Comparison of ENCODE assay signal across 9 mouse cellular contexts in genomic region chr12:112617184-112617583, GRCm38 (mm10). TPM values are rescaled to one million over a fixed set of nuclear protein-coding genes. Genes with fewer than 3 reads are reported as not detected.
A peak's percentile ranks its signal among the peaks of the same experiment; 100 is the strongest.
DNase-seq lines count a peak whose midpoint lies in the region; ATAC-seq and TF ChIP-seq lines count a peak whose summit lies in the region.
"Had no signal": no experiment of that assay in that cellular context is flagged by ENCODE, and none has a peak within 500 bp of the region (broad histone marks: within the 10 kb centered on the region; RNA-seq: fewer than 3 reads in every experiment).

No protein-coding gene starts in this region.

- DNase-seq in spleen, adult 18-20 months = peak; percentile 40 to 41
- DNase-seq in spleen, postnatal 14 days (ENCODE audit: low spot score in 2 of 2) = no peak
- DNase-seq in thymus, postnatal 36 days = peak; percentile 34 to 35
- no peak for DNase-seq in cerebellum, adult 2 months
- DNase-seq in hindbrain, embryonic 10.5 days (ENCODE audit: low spot score) = no peak

- no peak overlapping the region for H3K4me3 ChIP-seq in liver, embryonic 16.5 days (ENCODE audit: low read depth, low read length)
- no peak overlapping the region for H3K4me3 ChIP-seq in hindbrain, embryonic 13.5 days
- H3K4me3 ChIP-seq in cerebellum, adult 2 months (replicated peaks; ENCODE audit: insufficient read depth, low read depth, low read length) = no peak overlapping the region
- no peak overlapping the region for H3K4me3 ChIP-seq in hindbrain, embryonic 10.5 days

- peak overlapping the region; percentile 50 for H3K27ac ChIP-seq in liver, embryonic 16.5 days (ENCODE audit: low read length)
- H3K27ac ChIP-seq in hindbrain, embryonic 13.5 days = no peak overlapping the region
- H3K27ac ChIP-seq in cerebellum, adult 2 months (ENCODE audit: insufficient read depth, low read length) = no peak overlapping the region
- no peak overlapping the region for H3K27ac ChIP-seq in hindbrain, embryonic 10.5 days
- H3K27ac ChIP-seq: liver, embryonic 14.5 days had no signal

- H3K9ac ChIP-seq in liver, embryonic 16.5 days (ENCODE audit: low read depth, low read length) = no peak overlapping the region
- no peak overlapping the region for H3K9ac ChIP-seq in hindbrain, embryonic 13.5 days
- H3K9ac ChIP-seq: liver, embryonic 14.5 days had no signal

- TF ChIP-seq CTCF in cerebellum, adult 2 months (IDR thresholded peaks at IDR 0.05; ENCODE audit: borderline replicate concordance, insufficient read depth, low read depth, low read length) = no peak

- WGBS in liver, embryonic 16.5 days (ENCODE audit: insufficient replicate concordance) = 38% methylated on average over 11 of the region's 11 CpGs
- WGBS in hindbrain, embryonic 13.5 days = 85% methylated on average over 11 of the region's 11 CpGs
- WGBS in cerebellum, adult 2 months = 79% methylated on average over 11 of the region's 11 CpGs
- 89% methylated on average over 11 of the region's 11 CpGs for WGBS in hindbrain, embryonic 10.5 days

- H3K27me3 ChIP-seq in liver, embryonic 16.5 days (ENCODE audit: control insufficient read depth, insufficient read depth, low read depth, low read length) = peaks cover 16% of the 10 kb centered on the region
- peaks cover 40% of the 10 kb centered on the region for H3K27me3 ChIP-seq in hindbrain, embryonic 13.5 days
- H3K27me3 ChIP-seq in cerebellum, adult 2 months (ENCODE audit: control insufficient read depth, insufficient read depth, low read length) = no peaks in the 10 kb centered on the region
- H3K27me3 ChIP-seq in hindbrain, embryonic 10.5 days (ENCODE audit: insufficient read depth, poor library complexity, severe bottlenecking) = peaks cover 42% of the 10 kb centered on the region

- no peak overlapping the region for H3K4me2 ChIP-seq in liver, embryonic 16.5 days (ENCODE audit: low read depth, low read length)
- no peak overlapping the region for H3K4me2 ChIP-seq in hindbrain, embryonic 13.5 days

- TF ChIP-seq POLR2A in cerebellum, adult 2 months (IDR thresholded peaks at IDR 0.05; ENCODE audit: borderline replicate concordance, insufficient read depth, low read length) = no peak

- peak; percentile 47 for ATAC-seq in granulocyte monocyte progenitor cell, adult 5-6 weeks (replicated peaks; ENCODE audit: poor library complexity, severe bottlenecking)
- peak; percentile 9; the same call in 1 of the 2 replicates for ATAC-seq in liver, embryonic 16.5 days (ENCODE audit: low read depth)
- ATAC-seq in hindbrain, embryonic 13.5 days (ENCODE audit: low FRiP score) = no peak

- H3K4me1 ChIP-seq in liver, embryonic 16.5 days (ENCODE audit: control insufficient read depth, low read depth, low read length) = peaks cover 11% of the 10 kb centered on the region
- peaks cover 21% of the 10 kb centered on the region for H3K4me1 ChIP-seq in hindbrain, embryonic 13.5 days (replicated peaks)
- H3K4me1 ChIP-seq in cerebellum, adult 2 months (ENCODE audit: control insufficient read depth, insufficient read depth, low read length) = 0 out of 2 replicates have a peak, but pooled peaks cover 10% of the 10 kb centered on the region
- peaks cover 46% of the 10 kb centered on the region for H3K4me1 ChIP-seq in hindbrain, embryonic 10.5 days (replicated peaks)

- no peaks in the 10 kb centered on the region for H3K36me3 ChIP-seq in liver, embryonic 16.5 days (ENCODE audit: control insufficient read depth, insufficient read depth)
- no peaks in the 10 kb centered on the region for H3K36me3 ChIP-seq in hindbrain, embryonic 13.5 days
- H3K36me3 ChIP-seq in hindbrain, embryonic 10.5 days = no peaks in the 10 kb centered on the region

- no peaks in the 10 kb centered on the region for H3K9me3 ChIP-seq in liver, embryonic 16.5 days (replicated peaks; ENCODE audit: control insufficient read depth, low read length)
- no peaks in the 10 kb centered on the region; the same call in 1 of the 2 replicates for H3K9me3 ChIP-seq in hindbrain, embryonic 13.5 days
- no peaks in the 10 kb centered on the region for H3K9me3 ChIP-seq in hindbrain, embryonic 10.5 days

RNA-seq across cellular contexts. Expression of gene Adssl1, which starts 2.7 kb away (rescaled TPM):
- 128 and 139 TPM in 2 replicates for total RNA-seq in granulocyte monocyte progenitor cell, adult 5-6 weeks (2014; fragmentation: Nextera tagmentation)
- 109 and 122 TPM in 2 replicates for total RNA-seq in granulocyte monocyte progenitor cell, adult 5-6 weeks (2017)
- polyA plus RNA-seq in liver, embryonic 16.5 days (2015; fragmentation: Nextera tagmentation; extraction: Ambion mirVana) = 12.4 and 14.0 TPM in 2 replicates
- 3.1 and 3.2 TPM in 2 replicates for polyA plus RNA-seq in hindbrain, embryonic 13.5 days (2015; fragmentation: Nextera tagmentation; extraction: Ambion mirVana)
- 69.3 and 72.0 TPM in 2 replicates for polyA plus RNA-seq in cerebellum, adult 2 months (2012; rRNA removed)
- 3.7 and 5.5 TPM in 2 replicates for polyA plus RNA-seq in hindbrain, embryonic 10.5 days (2016; fragmentation: Nextera tagmentation; extraction: Ambion mirVana)

RNA-seq across cellular contexts. Expression of gene Siva1, which starts 27.3 kb away (rescaled TPM):
- 113 and 231 TPM in 2 replicates for total RNA-seq in granulocyte monocyte progenitor cell, adult 5-6 weeks (2014; fragmentation: Nextera tagmentation)
- total RNA-seq in granulocyte monocyte progenitor cell, adult 5-6 weeks (2017) = 339 TPM in 2 replicates
- polyA plus RNA-seq in liver, embryonic 16.5 days (2015; fragmentation: Nextera tagmentation; extraction: Ambion mirVana) = 84.7 and 89.5 TPM in 2 replicates
- 62.6 and 63.8 TPM in 2 replicates for polyA plus RNA-seq in hindbrain, embryonic 13.5 days (2015; fragmentation: Nextera tagmentation; extraction: Ambion mirVana)
- polyA plus RNA-seq in cerebellum, adult 2 months (2012; rRNA removed) = 33.6 and 34.6 TPM in 2 replicates
- polyA plus RNA-seq in hindbrain, embryonic 10.5 days (2016; fragmentation: Nextera tagmentation; extraction: Ambion mirVana) = 281 and 334 TPM in 2 replicates

RNA-seq across cellular contexts. Expression of gene Inf2, which starts 28.6 kb away (rescaled TPM):
- total RNA-seq in granulocyte monocyte progenitor cell, adult 5-6 weeks (2014; fragmentation: Nextera tagmentation) = 18.1 and 23.3 TPM in 2 replicates
- total RNA-seq in granulocyte monocyte progenitor cell, adult 5-6 weeks (2017) = 3.6 and 7.8 TPM in 2 replicates
- polyA plus RNA-seq in liver, embryonic 16.5 days (2015; fragmentation: Nextera tagmentation; extraction: Ambion mirVana) = 1.2 and 2.7 TPM in 2 replicates
- 1.1 and 1.6 TPM in 2 replicates for polyA plus RNA-seq in hindbrain, embryonic 13.5 days (2015; fragmentation: Nextera tagmentation; extraction: Ambion mirVana)
- 34.9 and 41.8 TPM in 2 replicates for polyA plus RNA-seq in cerebellum, adult 2 months (2012; rRNA removed)
- 1.5 and 1.8 TPM in 2 replicates for polyA plus RNA-seq in hindbrain, embryonic 10.5 days (2016; fragmentation: Nextera tagmentation; extraction: Ambion mirVana)

RNA-seq across cellular contexts. Expression of gene Akt1, which starts 57.5 kb away (rescaled TPM):
- total RNA-seq in granulocyte monocyte progenitor cell, adult 5-6 weeks (2014; fragmentation: Nextera tagmentation) = 118 and 134 TPM in 2 replicates
- 73.9 and 101 TPM in 2 replicates for total RNA-seq in granulocyte monocyte progenitor cell, adult 5-6 weeks (2017)
- 8.6 and 8.9 TPM in 2 replicates for polyA plus RNA-seq in liver, embryonic 16.5 days (2015; fragmentation: Nextera tagmentation; extraction: Ambion mirVana)
- 60.8 and 64.5 TPM in 2 replicates for polyA plus RNA-seq in hindbrain, embryonic 13.5 days (2015; fragmentation: Nextera tagmentation; extraction: Ambion mirVana)
- 163 and 177 TPM in 2 replicates for polyA plus RNA-seq in cerebellum, adult 2 months (2012; rRNA removed)
- polyA plus RNA-seq in hindbrain, embryonic 10.5 days (2016; fragmentation: Nextera tagmentation; extraction: Ambion mirVana) = 50.9 and 56.8 TPM in 2 replicates

Comparison
In these comparisons a context has a peak if more than half of its experiments do, and no peak if none do; other contexts are left out.
1. DNase-seq: peak in spleen, adult 18-20 months (2 of 2) and thymus, postnatal 36 days (2 of 2); none in spleen, postnatal 14 days (0 of 2), cerebellum, adult 2 months (0 of 2) and hindbrain, embryonic 10.5 days (single experiment).